Mouse (Mus musculus) ES-Bruce4 (cell line): ENCODE data around the gene Ptbp2.

Experiments used
- CTCF ChIP-seq: IDR thresholded peaks from one replicate; pipeline ENCODE4 v1.8.1; 2011; ENCODE audit warnings: low read depth, low read length
- POLR2A ChIP-seq: IDR thresholded peaks from one replicate; pipeline ENCODE4 v1.8.1; 2011; ENCODE audit warnings: low read length; ENCODE audit not compliant: insufficient read depth

GRCm38 (mm10) chr3:119729863-119730262 is 54.4 kb downstream of the Ptbp2 start:
- TF ChIP-seq CTCF (no peak), POLR2A (no peak)
